Mouse (Mus musculus) hindbrain, embryonic 14.5 days (tissue): Measurements from ENCODE around the gene Ccnyl1. TPM values are rescaled to one million over a fixed set of nuclear protein-coding genes. Genes with fewer than 3 reads are reported as not detected.

ENCODE experiments used
- ATAC-seq: fragments of 200-750 bp; cut with Nextera tagmentation; 2 replicates; pipeline ENCODE4 v1.8.0; 2017; ENCODE audit warnings: moderate number of reproducible peaks, mild to moderate bottlenecking, moderate TSS enrichment, moderate library complexity; ENCODE audit not compliant: low FRiP score
- DNase-seq: peaks from one replicate; pipeline ENCODE4 v3.0.0-alpha.2; 2015; ENCODE audit warnings: low spot score
- H3K27ac ChIP-seq: fragments of 300-500 bp; sonication (generic); 2 replicates; pipeline ENCODE4 v1.5.1; 2014; ENCODE audit warnings: mild to moderate bottlenecking, moderate library complexity
- H3K27me3 ChIP-seq: fragments of 300-500 bp; sonication (generic); 2 replicates; pipeline ENCODE4 v1.6.1; 2014; ENCODE audit warnings: mild to moderate bottlenecking, low read length, mixed read lengths; ENCODE audit not compliant: control insufficient read depth, insufficient read depth
- H3K36me3 ChIP-seq: fragments of 300-500 bp; sonication (generic); replicated peaks from 2 replicates; pipeline ENCODE4 v1.6.1; 2014; ENCODE audit not compliant: control insufficient read depth, insufficient read depth
- H3K4me1 ChIP-seq: fragments of 300-500 bp; sonication (generic); replicated peaks from 2 replicates; pipeline ENCODE4 v1.6.1; 2014; ENCODE audit warnings: antibody characterized with exemption, low read length, mixed read lengths; ENCODE audit not compliant: control insufficient read depth, insufficient read depth
- H3K4me2 ChIP-seq: fragments of 300-500 bp; sonication (generic); replicated peaks from 2 replicates; pipeline ENCODE4 v1.6.1; 2014; ENCODE audit warnings: mild to moderate bottlenecking, moderate library complexity
- H3K4me3 ChIP-seq: fragments of 300-500 bp; sonication (generic); replicated peaks from 2 replicates; pipeline ENCODE4 v1.5.1; 2014; ENCODE audit warnings: mild to moderate bottlenecking, low read length
- H3K9ac ChIP-seq: fragments of 300-500 bp; sonication (generic); 2 replicates; pipeline ENCODE4 v1.6.1; 2014
- H3K9me3 ChIP-seq: fragments of 300-500 bp; sonication (generic); 2 replicates; pipeline ENCODE4 v1.6.1; 2016; ENCODE audit warnings: low read length; ENCODE audit not compliant: control insufficient read depth
- WGBS: fragments of 180-500 bp; shearing (Covaris S2); extraction: QIAGEN DNeasy Blood & Tissue Kit; methylation state at CpG from one replicate; pipeline ENCODE4 v1.1.7; 2014; 5-methylcytosine and 5-hydroxymethylcytosine counted together
- polyA plus RNA-seq: library from polyadenylated mRNA; unstranded; fragments of >200 nt; fragmentation: Nextera tagmentation; extraction: Ambion mirVana; gene quantifications from 2 replicates; pipeline ENCODE4 v1.2.1, GENCODE M21; 2014

The Ccnyl1 gene
- polyA plus RNA-seq, 1 experiment from 2014 or later: 7.6 TPM

DNA sequence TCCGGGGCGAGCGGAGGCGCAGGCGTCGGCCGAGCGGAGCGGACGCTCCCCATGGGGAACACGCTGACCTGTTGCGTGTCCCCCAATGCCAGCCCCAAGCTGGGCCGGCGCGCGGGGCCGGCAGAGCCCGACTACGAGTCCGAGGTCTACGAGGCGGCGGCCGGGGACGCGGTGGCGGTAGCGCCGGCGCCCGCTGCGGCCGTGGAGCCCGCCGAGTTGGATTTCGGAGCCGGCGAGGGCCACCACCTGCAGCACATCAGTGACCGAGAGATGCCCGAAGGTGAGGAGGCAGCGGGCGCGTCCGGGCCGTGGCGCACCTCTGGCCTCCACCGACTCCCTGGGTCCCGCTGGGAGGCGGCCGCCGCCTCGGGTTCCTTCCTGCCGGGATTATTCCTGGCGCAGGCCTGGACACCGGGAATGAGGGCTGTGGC, 881 bp downstream of the Ccnyl1 start:
- H3K9me3 ChIP-seq: no peaks in the 10 kb centered on the region
- peak overlapping the region; percentile 80 for H3K27ac ChIP-seq
- peak overlapping the region; percentile 93 for H3K4me3 ChIP-seq
- DNase-seq (no peak), ATAC-seq (no peak)
- H3K36me3 ChIP-seq: no peaks in the 10 kb centered on the region
- H3K9ac ChIP-seq: peak overlapping the region; percentile 89
- H3K4me1 ChIP-seq: peaks cover 32% of the 10 kb centered on the region
- under 1% methylated on average over 47 of the region's 55 CpGs for WGBS
- peak overlapping the region; percentile 66 for H3K4me2 ChIP-seq
- H3K27me3 ChIP-seq: no peaks in the 10 kb centered on the region

DNA sequence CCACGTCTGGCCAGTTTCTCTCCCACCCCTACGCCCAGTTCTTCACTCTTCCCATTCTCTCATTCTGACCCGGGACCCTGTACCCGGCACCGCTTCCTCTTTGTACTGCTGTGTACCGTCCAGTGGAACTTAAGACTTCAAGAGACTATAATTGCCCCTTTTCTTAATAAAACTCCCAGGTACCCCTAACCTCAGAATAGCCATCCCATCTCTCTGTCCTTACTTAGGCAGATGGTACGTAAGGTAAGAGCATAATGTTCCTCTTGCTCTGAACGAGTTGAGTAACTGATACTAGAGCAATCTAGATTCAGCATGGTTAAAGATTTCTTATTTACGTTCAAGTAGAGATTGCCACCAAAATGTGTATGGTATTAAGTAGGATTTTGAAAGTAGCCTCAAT, 1.3 kb downstream of the Ccnyl1 start:
- Histone ChIP-seq H3K4me2 (peak overlapping the region; percentile 66), H3K4me1 (peaks cover 32% of the 10 kb centered on the region), H3K36me3 (no peaks in the 10 kb centered on the region), H3K9me3 (no peaks in the 10 kb centered on the region), H3K27ac (no peak overlapping the region), H3K4me3 (peak overlapping the region; percentile 93), H3K27me3 (no peaks in the 10 kb centered on the region), H3K9ac (peak overlapping the region; percentile 89)
- DNase-seq: peak; percentile 27
- WGBS: 3% methylated on average over 9 of the region's 9 CpGs
- ATAC-seq: no peak

DNA sequence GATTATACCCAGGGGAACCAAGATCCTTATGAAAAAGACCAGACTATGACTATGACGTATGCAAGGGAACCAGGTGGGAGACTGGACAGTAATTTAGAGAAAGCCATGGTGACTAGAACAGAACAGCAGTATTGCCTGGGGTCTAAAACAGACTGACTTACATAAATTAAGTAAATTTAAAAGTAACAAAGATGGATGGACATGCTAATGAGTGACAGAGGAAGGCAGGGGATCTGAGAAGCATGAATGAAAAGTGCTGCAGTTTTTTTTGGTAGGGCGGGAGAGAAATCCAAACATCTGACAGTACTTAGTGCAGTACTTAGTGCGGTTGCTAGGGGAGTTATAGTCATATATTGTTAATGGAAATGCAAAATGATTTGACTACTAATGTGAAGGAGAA, 4.9 kb downstream of the Ccnyl1 start:
- 65% methylated on average over 3 of the region's 3 CpGs for WGBS
- ATAC-seq (no peak), DNase-seq (no peak)
- Histone ChIP-seq H3K4me2 (no peak overlapping the region), H3K9me3 (no peaks in the 10 kb centered on the region), H3K27me3 (no peaks in the 10 kb centered on the region), H3K4me3 (no peak overlapping the region), H3K27ac (no peak overlapping the region), H3K9ac (no peak overlapping the region), H3K4me1 (peaks cover 26% of the 10 kb centered on the region), H3K36me3 (no peaks in the 10 kb centered on the region)

DNA sequence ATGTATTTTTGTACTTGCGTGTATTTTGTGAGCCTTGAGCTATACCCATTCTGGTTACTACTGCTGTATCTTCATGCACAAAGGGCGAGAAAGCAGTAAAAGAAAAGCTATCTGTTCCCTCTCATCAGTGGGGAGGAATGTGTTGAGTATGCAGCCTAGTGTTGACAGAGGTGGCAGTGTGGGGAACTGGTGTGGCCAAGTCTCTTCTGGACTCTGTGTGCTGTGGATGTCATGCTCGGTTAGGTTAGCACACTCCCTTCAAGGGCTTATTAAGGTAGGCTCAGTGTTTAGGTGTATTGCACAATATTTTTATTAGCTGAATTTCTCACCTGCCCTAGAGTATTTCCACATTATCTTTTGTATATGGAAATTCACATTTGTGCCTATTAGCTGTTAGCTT, 11.5 kb downstream of the Ccnyl1 start:
- Histone ChIP-seq H3K9ac (no peak overlapping the region), H3K4me1 (no peaks in the 10 kb centered on the region), H3K4me3 (no peak overlapping the region), H3K36me3 (peaks cover 19% of the 10 kb centered on the region; the same call in 1 of the 2 replicates), H3K9me3 (no peaks in the 10 kb centered on the region), H3K27me3 (no peaks in the 10 kb centered on the region), H3K27ac (no peak overlapping the region), H3K4me2 (no peak overlapping the region)
- no peak for ATAC-seq
- WGBS: 91% methylated on average over 3 of the region's 3 CpGs
- DNase-seq: no peak

DNA sequence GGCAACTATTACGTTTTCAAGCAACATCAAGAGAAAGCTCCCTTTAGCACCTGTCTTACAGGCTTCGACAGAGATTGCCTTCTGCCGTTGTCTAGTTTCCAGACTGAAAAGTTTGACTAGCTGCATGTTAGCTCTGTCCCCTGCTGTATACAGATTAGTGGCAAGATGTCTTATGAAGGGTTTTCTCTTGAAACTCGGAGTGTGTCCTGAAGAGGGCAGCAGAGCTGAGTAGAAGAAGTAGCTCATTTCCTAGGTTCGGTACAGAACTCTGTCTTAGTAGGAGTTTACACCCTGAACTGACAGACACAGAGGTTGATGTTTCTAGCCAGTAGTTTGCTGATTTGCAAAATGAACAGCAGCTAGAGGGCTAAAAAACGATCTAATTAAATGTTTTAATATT, 15.0 kb downstream of the Ccnyl1 start:
- Histone ChIP-seq H3K27ac (no peak overlapping the region), H3K36me3 (peaks cover 28% of the 10 kb centered on the region), H3K4me2 (no peak overlapping the region), H3K9ac (no peak overlapping the region), H3K4me1 (no peaks in the 10 kb centered on the region), H3K9me3 (no peaks in the 10 kb centered on the region), H3K27me3 (no peaks in the 10 kb centered on the region), H3K4me3 (no peak overlapping the region)
- no peak for ATAC-seq
- DNase-seq: peak; percentile 77
- WGBS: 53% methylated on average over 6 of the region's 6 CpGs

DNA sequence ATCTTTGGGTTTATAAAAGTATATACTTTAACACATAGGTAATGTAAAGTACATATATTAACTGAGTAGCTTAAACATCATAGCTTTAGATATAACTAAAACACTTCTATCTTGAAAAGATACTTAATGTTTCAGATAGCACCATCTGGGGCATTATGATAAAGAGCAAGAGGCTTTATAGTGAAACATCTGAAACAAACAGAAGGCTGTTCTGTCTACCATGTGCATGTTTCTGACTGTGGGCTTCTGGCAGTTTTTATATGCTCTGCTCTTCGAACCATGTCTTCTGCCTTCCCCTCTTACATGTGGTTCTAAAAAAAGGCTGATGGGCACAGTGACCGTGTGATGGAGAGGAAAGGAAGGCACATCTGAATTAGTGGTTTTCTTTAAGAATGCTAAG, 16.4 kb downstream of the Ccnyl1 start:
- DNase-seq (no peak), ATAC-seq (no peak)
- Histone ChIP-seq H3K4me2 (no peak overlapping the region), H3K27me3 (no peaks in the 10 kb centered on the region), H3K9ac (no peak overlapping the region), H3K9me3 (no peaks in the 10 kb centered on the region), H3K36me3 (peaks cover 21% of the 10 kb centered on the region), H3K4me3 (no peak overlapping the region), H3K4me1 (no peaks in the 10 kb centered on the region), H3K27ac (no peak overlapping the region)
- 90% methylated on average over 2 of the region's 2 CpGs for WGBS

DNA sequence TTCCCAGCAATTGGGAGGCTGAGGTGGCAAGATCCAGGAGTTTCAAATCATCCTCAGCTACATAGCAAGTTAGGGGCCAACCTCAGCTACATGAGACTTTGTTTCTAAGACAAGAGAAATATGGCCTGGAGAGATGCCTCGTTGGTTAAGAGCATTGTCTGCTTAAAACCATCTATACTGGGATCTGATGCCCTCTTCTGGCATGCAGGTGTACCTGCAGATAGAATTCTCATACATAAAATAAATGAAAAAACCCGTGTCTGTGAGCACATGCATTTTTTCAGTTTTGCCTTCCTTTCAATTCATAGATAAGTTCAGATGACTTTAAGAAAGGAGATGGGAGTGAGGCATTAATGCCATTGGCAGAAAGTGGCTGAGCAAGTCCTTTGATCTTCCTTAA, 19.6 kb downstream of the Ccnyl1 start:
- WGBS: 20% methylated on average over 2 of the region's 2 CpGs
- ATAC-seq: no peak
- Histone ChIP-seq H3K9me3 (no peaks in the 10 kb centered on the region), H3K4me2 (no peak overlapping the region), H3K36me3 (peaks cover 26% of the 10 kb centered on the region), H3K9ac (no peak overlapping the region), H3K4me1 (no peaks in the 10 kb centered on the region), H3K4me3 (no peak overlapping the region), H3K27me3 (no peaks in the 10 kb centered on the region), H3K27ac (no peak overlapping the region)
- peak; percentile 46 for DNase-seq

DNA sequence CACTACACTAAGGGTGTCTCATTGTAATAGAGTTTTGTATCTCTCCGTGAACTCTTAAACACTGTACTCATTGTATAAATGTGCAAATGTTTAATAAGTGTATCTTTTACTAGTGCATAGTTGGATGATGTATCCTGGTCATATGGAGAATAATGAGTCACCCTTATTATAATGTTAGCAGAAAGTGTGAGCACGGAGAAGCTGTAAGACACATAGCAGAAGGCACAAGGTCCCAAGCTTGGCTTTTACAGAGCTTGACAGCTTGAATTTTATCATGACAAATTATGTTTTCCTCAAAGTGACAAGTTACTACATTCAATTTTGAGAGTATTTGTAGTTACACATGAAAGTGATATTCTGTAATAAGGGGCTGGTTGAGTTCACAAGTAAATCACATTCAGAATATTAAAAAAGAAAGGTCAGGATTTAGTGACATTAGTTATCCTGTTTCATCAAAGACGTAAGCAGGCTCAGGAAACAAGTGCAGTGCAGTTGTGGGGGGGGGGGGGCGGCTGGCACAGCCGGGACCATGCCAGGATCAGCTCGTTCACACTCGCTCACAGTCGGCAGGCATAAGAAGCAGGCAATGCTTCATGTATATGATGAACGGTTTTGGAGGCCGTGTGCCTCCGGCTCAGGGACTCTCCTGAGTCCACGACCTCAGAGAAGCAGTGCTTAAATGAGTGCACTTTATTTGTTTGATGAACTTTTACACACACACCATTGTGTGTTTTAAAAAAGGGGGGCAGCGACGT, 21.9 kb downstream of the Ccnyl1 start:
- WGBS: 85% methylated on average over 14 of the region's 14 CpGs
- no peak overlapping the region for H3K27ac ChIP-seq
- H3K9me3 ChIP-seq: no peaks in the 10 kb centered on the region
- no peak overlapping the region for H3K4me3 ChIP-seq
- H3K36me3 ChIP-seq: peaks cover 43% of the 10 kb centered on the region
- ATAC-seq (no peak), DNase-seq (no peak)
- no peak overlapping the region for H3K9ac ChIP-seq
- H3K4me1 ChIP-seq: no peaks in the 10 kb centered on the region
- no peak overlapping the region for H3K4me2 ChIP-seq
- H3K27me3 ChIP-seq: no peaks in the 10 kb centered on the region

DNA sequence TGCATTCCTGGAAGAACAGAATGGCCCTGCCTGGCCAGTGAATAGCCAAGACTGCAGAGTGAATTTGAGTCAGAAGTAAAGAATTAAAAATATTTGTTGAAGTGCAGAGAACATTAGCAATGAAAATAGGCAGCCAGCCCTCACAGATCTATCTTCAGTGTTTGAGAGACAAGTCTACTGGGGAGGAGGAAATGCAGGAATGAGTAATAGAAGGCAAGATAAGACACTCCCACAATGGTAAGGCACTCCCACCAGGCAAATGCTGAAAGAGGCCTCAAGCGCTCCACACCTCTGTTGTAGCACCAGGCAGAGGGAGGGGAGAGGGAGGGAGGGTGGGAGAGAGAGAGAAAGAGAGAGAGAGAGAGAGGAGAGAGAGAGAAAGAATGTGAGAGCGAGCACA, 25.2 kb downstream of the Ccnyl1 start:
- ATAC-seq (no peak), DNase-seq (no peak)
- Histone ChIP-seq H3K9ac (no peak overlapping the region), H3K4me2 (no peak overlapping the region), H3K4me3 (no peak overlapping the region), H3K9me3 (no peaks in the 10 kb centered on the region), H3K36me3 (peaks cover 53% of the 10 kb centered on the region), H3K4me1 (no peaks in the 10 kb centered on the region), H3K27me3 (no peaks in the 10 kb centered on the region), H3K27ac (no peak overlapping the region)
- WGBS: 80% methylated on average over 2 of the region's 2 CpGs
